Mouse (Mus musculus) effector memory CD4-positive, alpha-beta T cell, adult 7 months (primary cell): Measurements from ENCODE around the gene Abraxas1. TPM values are rescaled to one million over a fixed set of nuclear protein-coding genes. Genes with fewer than 3 reads are reported as not detected.

Experiments
- polyA plus RNA-seq: library from polyadenylated mRNA; unstranded; fragments of 100-300 nt; shearing (Covaris generic); gene quantifications from one replicate; pipeline ENCODE4 v1.2.1, GENCODE M21; 2017

Gene Abraxas1
- polyA plus RNA-seq = 8.4 TPM

DNA sequence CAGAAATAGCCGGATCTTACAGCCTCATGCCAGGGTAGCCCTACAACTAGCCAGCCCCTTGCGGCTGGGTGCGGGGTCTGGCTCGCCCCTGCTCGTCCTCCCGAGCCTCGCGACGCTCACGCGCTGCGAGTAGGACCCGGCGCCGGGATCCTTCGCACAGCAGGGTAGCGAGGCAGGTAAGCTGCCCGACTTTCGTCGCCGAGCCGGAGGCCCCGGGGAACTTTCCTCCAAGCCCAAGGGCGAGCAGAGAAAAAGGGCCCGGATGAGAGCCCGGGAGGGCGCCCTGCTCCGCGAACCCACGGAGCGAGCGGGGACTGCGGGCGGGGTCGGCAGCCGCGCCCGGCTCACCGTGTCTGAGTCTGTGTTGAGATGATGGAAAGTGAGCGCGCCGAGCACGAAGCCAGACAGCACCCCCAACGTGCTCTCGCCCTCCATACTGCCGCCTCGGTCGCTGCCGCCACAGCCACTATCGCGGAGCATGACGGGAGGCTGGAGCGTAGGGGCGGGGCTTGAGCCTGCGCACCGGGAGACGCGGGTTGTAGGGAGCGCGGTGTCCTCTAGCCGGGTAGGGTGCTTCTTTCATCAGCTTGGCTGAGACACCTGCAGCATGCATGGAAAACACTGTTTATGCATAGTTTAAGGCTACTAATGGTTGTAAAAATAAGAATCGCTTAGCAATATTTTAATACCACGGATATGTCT is at the start of gene Abraxas1:
Gene Abraxas1 (minus strand): TSS at position 483 of the 702 bp plus-strand sequence.

DNA sequence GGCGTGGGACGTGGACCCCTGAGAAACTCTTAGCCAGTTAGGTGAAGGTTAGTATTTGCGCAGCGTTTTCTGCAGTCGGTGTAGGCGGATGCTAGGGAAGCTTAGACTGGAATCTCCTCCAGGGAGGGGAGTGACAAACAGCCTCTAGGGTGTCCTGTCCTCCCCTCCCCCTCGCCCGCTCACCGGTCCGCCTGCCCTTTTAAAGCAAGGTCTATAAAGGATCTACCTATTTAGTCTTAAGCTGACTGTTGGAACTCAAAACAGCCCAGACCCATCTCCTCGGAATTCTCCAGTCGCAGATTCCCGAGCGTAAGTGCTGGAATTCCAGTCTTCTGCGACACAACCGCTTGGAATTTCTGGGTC is 24.7 kb upstream of the Abraxas1 start, which contains the start of gene Gpat3:
Gene Gpat3 (plus strand): TSS at position 229 of the 363 bp plus-strand sequence.

DNA sequence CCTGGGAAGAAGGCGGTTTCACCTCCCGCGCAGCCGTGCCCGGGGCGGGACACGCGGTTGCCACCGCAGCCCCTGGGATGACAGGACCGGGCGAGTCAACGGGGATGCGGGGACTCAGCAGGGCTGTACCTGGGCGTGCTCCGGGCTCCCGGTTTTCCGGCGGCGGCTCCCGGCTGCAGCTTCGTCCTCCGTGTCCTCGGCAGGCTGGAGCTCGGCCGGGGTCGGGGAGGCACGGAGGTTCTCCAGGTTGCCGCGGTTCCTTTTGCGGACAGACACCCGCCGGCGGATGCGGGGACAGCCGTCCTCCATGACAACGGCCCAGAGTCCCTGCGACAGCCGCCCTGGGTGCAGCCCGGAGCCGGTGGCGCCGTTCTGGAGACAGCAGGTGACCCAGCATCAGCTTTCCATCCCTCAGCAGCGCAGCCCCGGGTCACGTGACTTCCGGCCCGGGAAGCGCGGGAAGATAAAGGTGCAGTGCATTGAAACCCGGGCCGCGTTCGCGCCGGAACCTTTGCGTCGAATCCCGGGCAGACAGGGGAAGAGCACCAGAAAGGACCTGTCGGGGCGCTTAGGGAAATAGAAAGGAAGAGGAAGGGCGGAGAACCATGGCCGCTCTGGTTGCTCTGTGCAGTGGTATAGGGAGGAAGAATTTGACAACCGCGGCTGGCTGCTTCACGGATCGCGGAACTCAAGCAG is 22.5 kb downstream of the Abraxas1 start, which contains the start of the genes Helq and Mrps18c:
Gene Helq (minus strand): TSS at position 434 of the 696 bp plus-strand sequence.
Gene Mrps18c (plus strand): TSS at position 463 of the 696 bp plus-strand sequence.

Other genes with a start within 250 kb of the Abraxas1 start
- 79.9 TPM for gene Plac8, start 248.7 kb downstream of the Abraxas1 start, polyA plus RNA-seq
- gene Coq2, start 145.8 kb downstream of the Abraxas1 start, polyA plus RNA-seq = 45.1 TPM
- gene Hpse, start 101.2 kb downstream of the Abraxas1 start, polyA plus RNA-seq = 0.20 TPM
- gene Helq, start 22.4 kb downstream of the Abraxas1 start, polyA plus RNA-seq = 16.7 TPM
- 88.4 TPM for gene Mrps18c, start 22.3 kb downstream of the Abraxas1 start, polyA plus RNA-seq
- gene Gpat3, start 24.7 kb upstream of the Abraxas1 start, polyA plus RNA-seq = 1.1 TPM